Mouse (Mus musculus) CH12.LX (cell line): ENCODE measurements around the gene Napsa.

Experiments used
- CTCF ChIP-seq, 2 experiments: IDR thresholded peaks in 1 of 2; conservative IDR thresholded peaks in 1 of 2; 2 replicates each; pipeline ENCODE4 v1.5.1; 2011 to 2012; ENCODE audit warnings: low read depth in 2 of 2, low read length in 2 of 2, improper control_type of control experiment in 1 of 2, inconsistent platforms in 1 of 2, mild to moderate bottlenecking in 1 of 2, moderate library complexity in 1 of 2
- E2F4 ChIP-seq: IDR thresholded peaks from 2 replicates; pipeline ENCODE4 v1.6.1; 2011; ENCODE audit warnings: low read depth, low read length, improper control_type of control experiment; ENCODE audit not compliant: insufficient replicate concordance
- ELF1 ChIP-seq: IDR thresholded peaks from 2 replicates; pipeline ENCODE4 v1.6.1; 2014; ENCODE audit warnings: low read depth, mild to moderate bottlenecking, inconsistent platforms, low read length, improper control_type of control experiment
- KAT2A ChIP-seq: IDR thresholded peaks from 2 replicates; pipeline ENCODE4 v1.6.1; 2012; ENCODE audit warnings: low read length, improper control_type of control experiment, inconsistent platforms; ENCODE audit not compliant: insufficient replicate concordance
- MAFK ChIP-seq: IDR thresholded peaks from 2 replicates; pipeline ENCODE4 v1.6.1; 2011; ENCODE audit warnings: low read length, improper control_type of control experiment; ENCODE audit not compliant: insufficient replicate concordance
- MYC ChIP-seq: IDR thresholded peaks from 2 replicates; pipeline ENCODE4 v1.6.1; 2011; ENCODE audit warnings: low read depth, mild to moderate bottlenecking, improper control_type of control experiment, low read length
- NRF1 ChIP-seq: IDR thresholded peaks from 2 replicates; pipeline ENCODE4 v1.6.1; 2014; ENCODE audit warnings: low read depth, mild to moderate bottlenecking, inconsistent platforms, low read length, improper control_type of control experiment, moderate library complexity
- PAX5 ChIP-seq: IDR thresholded peaks from 2 replicates; pipeline ENCODE4 v1.6.1; 2012; ENCODE audit warnings: low read length, inconsistent platforms, mixed read lengths
- POLR2A ChIP-seq: IDR thresholded peaks from 2 replicates; pipeline ENCODE4 v1.6.1; 2011; ENCODE audit warnings: low read depth, mild to moderate bottlenecking, improper control_type of control experiment, low read length
- RCOR1 ChIP-seq: conservative IDR thresholded peaks from 2 replicates; pipeline ENCODE4 v1.6.1; 2012; ENCODE audit warnings: low read depth, mild to moderate bottlenecking, inconsistent platforms, low read length, improper control_type of control experiment
- SIN3A ChIP-seq: IDR thresholded peaks from 2 replicates; pipeline ENCODE4 v1.6.1; 2012; ENCODE audit warnings: low read length, improper control_type of control experiment, inconsistent platforms
- TCF12 ChIP-seq: IDR thresholded peaks from 2 replicates; pipeline ENCODE4 v1.6.1; 2014; ENCODE audit warnings: low read depth, mild to moderate bottlenecking, inconsistent platforms, low read length, improper control_type of control experiment

GRCm38 (mm10) chr7:44591348-44592116 lies 19.4 kb downstream of the Napsa start:
- TF ChIP-seq E2F4 (no peak), MYC (no peak), MAFK (no peak), KAT2A (no peak), POLR2A (no peak), PAX5 (no peak), CTCF (conservative IDR thresholded peaks at IDR 0.05 in 1 of 2, IDR thresholded peaks at IDR 0.05 in 1 of 2; ENCODE audit: low read depth in 2 of 2, low read length in 2 of 2) (no peak; a peak in 1 of 4 replicates), ELF1 (no peak), RCOR1 (no peak), SIN3A (no peak), NRF1 (no peak), TCF12 (no peak)
